Mouse (Mus musculus) heart, adult 2 months (tissue): ENCODE results near the gene Grik1. TPM values are rescaled to one million over a fixed set of nuclear protein-coding genes. Genes with fewer than 3 reads are reported as not detected.

ENCODE experiments used
- DNase-seq, 2 experiments: peaks; one replicate each; pipeline ENCODE4 v3.0.0; 2021
- H3K27ac ChIP-seq: fragments of 200-600 bp; 2 replicates; pipeline ENCODE4 v1.8.1; 2022
- H3K27me3 ChIP-seq: fragments of 200-500 bp; 2 replicates; pipeline ENCODE4 v1.6.1; 2012; ENCODE audit warnings: mild to moderate bottlenecking, low read length, inconsistent platforms, mixed read lengths; ENCODE audit not compliant: control insufficient read depth, insufficient read depth
- H3K36me3 ChIP-seq: fragments of 200-500 bp; 2 replicates; pipeline ENCODE4 v1.6.1; 2012; ENCODE audit warnings: low read length, inconsistent platforms; ENCODE audit not compliant: control insufficient read depth, insufficient read depth
- H3K4me1 ChIP-seq: fragments of 200-500 bp; 2 replicates; pipeline ENCODE4 v1.6.1; 2011; ENCODE audit warnings: low read length; ENCODE audit not compliant: control insufficient read depth, insufficient read depth
- H3K4me3 ChIP-seq: fragments of 200-600 bp; 2 replicates; pipeline ENCODE4 v1.8.1; 2022
- H3K79me2 ChIP-seq: fragments of 200-500 bp; replicated peaks from 2 replicates; pipeline ENCODE4 v1.6.1; 2012; ENCODE audit warnings: mild to moderate bottlenecking, inconsistent platforms, low read length, moderate library complexity, mixed read lengths; ENCODE audit not compliant: control insufficient read depth, insufficient read depth
- H3K9ac ChIP-seq: fragments of 200-500 bp; 2 replicates; pipeline ENCODE4 v1.6.1; 2012; ENCODE audit warnings: low read depth, mild to moderate bottlenecking, control low read depth, inconsistent platforms, low read length, mixed read lengths
- CTCF ChIP-seq: fragments of 200-600 bp; IDR thresholded peaks from 2 replicates; pipeline ENCODE4 v1.8.1; 2022; ENCODE audit warnings: antibody characterized with exemption, mild to moderate bottlenecking, moderate library complexity
- EP300 ChIP-seq: fragments of 200-500 bp; IDR thresholded peaks from 2 replicates; pipeline ENCODE4 v1.6.1; 2011; ENCODE audit warnings: low read depth, low read length, control low read depth; ENCODE audit not compliant: insufficient read depth
- POLR2A ChIP-seq: fragments of 200-500 bp; IDR thresholded peaks from 2 replicates; pipeline ENCODE4 v1.6.1; 2011; ENCODE audit warnings: mild to moderate bottlenecking, low read depth, low read length, control low read depth; ENCODE audit not compliant: insufficient read depth
- WGBS: fragments of 180-500 bp; shearing (Covaris S2); methylation state at CpG from one replicate; pipeline ENCODE4 v1.1.7; 2018; 5-methylcytosine and 5-hydroxymethylcytosine counted together
- intact Hi-C: fragments of 180-260 bp; cut with DNase I; formaldehyde crosslinking; loops from one replicate; pipeline ENCODE4 v1.15.1; 2025
- polyA plus RNA-seq: library from polyadenylated mRNA; depleted of rRNA; stranded (reverse); fragments of >200 nt; gene quantifications from 2 replicates; pipeline ENCODE4 v1.2.3, GENCODE M21; 2012
- total RNA-seq, 2 experiments: library from RNA; stranded (reverse); gene quantifications; 2 replicates each; pipeline ENCODE4 v1.2.3; 2021

Gene Grik1
- total and polyA plus RNA-seq, 3 experiments, result not detected

GRCm38 (mm10) chr16:88221932-88222331 is 68.1 kb downstream of the Grik1 start:
- Histone ChIP-seq H3K79me2 (no peaks in the 10 kb centered on the region), H3K4me1 (no peaks in the 10 kb centered on the region), H3K27me3 (no peaks in the 10 kb centered on the region), H3K4me3 (no peak overlapping the region), H3K9ac (no peak overlapping the region), H3K36me3 (no peaks in the 10 kb centered on the region), H3K27ac (no peak overlapping the region)
- intact Hi-C loops, result no loop called here
- TF ChIP-seq EP300, result no peak
- TF ChIP-seq CTCF, result no peak
- no peak for TF ChIP-seq POLR2A
- 42% methylated on average over 3 of the region's 3 CpGs for WGBS
- no peak for DNase-seq

DNA sequence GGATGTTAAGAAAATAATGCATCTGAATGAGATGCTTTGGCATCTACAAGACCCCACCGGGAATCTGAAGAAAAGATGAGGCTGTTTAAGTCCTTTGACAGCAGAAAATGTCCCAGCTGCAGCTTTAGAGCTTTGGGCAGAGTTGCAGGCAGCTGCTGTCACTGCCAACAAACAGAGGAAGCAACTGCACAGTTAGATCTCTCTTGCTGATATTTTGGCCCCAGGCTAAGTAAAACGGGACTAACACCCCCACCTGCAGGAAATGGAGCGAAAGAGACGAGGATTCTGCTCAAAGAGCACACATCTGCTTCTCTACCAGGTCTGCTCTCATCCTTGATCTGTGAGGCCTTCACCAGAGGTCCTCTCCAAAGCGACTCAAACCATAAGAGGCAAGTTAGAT is 77.5 kb downstream of the Grik1 start:
- Histone ChIP-seq H3K4me3 (no peak overlapping the region), H3K27ac (no peak overlapping the region), H3K9ac (no peak overlapping the region), H3K79me2 (no peaks in the 10 kb centered on the region), H3K36me3 (no peaks in the 10 kb centered on the region), H3K4me1 (no peaks in the 10 kb centered on the region), H3K27me3 (no peaks in the 10 kb centered on the region)
- no peak for DNase-seq
- 41% methylated on average over 5 of the region's 5 CpGs for WGBS
- TF ChIP-seq CTCF (no peak), EP300 (no peak), POLR2A (no peak)
- intact Hi-C loops, result no loop called here

DNA sequence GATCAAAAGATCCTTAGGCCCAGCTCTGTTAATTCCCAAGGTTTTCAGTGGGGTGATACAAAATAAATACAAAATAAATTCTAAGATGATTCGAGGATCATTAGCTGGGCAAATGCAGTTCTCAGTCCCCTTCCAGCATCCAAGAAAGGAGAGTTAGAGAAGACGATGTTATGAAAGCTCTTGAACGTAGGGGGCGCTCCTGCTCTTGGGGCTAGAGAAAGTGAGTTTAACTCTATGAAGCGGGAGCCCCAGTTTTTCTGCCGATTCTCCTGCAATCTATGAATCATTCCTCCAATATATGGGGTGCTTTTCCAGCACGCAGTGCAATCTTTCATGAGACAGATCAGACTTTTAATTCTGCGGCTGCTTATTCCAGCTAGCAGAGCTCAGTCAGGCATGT is 78.2 kb downstream of the Grik1 start:
- Histone ChIP-seq H3K79me2 (no peaks in the 10 kb centered on the region), H3K4me1 (no peaks in the 10 kb centered on the region), H3K27ac (no peak overlapping the region), H3K36me3 (no peaks in the 10 kb centered on the region), H3K4me3 (no peak overlapping the region), H3K9ac (no peak overlapping the region), H3K27me3 (no peaks in the 10 kb centered on the region)
- 58% methylated on average over 8 of the region's 8 CpGs for WGBS
- DNase-seq, result no peak
- intact Hi-C loops, result no loop called here
- TF ChIP-seq POLR2A, result no peak
- TF ChIP-seq EP300, result no peak
- TF ChIP-seq CTCF, result no peak

DNA sequence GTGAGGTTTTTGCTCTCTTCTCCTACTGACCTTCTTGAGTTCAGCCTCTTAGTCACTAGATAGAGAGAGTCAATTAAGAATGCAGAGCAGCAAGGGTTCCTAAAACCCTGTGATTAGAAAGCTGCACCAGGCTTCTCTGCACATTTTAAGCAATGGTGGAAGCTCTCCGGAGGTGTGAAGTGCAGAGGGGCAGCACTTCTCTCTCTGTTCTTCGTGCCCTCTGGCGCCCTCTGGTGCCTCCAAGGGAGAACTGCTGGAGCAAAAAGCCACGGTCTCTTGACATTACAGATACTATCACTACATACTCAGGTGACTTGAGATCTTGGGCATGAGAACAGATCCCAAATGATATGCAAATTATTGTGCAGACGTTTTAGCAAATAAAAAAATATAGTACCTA is 85.7 kb downstream of the Grik1 start:
- no peaks in the 10 kb centered on the region for H3K27me3 ChIP-seq
- H3K4me3 ChIP-seq, result no peak overlapping the region
- no peak overlapping the region for H3K27ac ChIP-seq
- intact Hi-C loops, result loop anchor here (1.0 kb wide), 1 partner anchor 363 kb away; no protein-coding TSS in a partner anchor
- peak; percentile 16 to 41 for DNase-seq
- no peaks in the 10 kb centered on the region for H3K4me1 ChIP-seq
- no peaks in the 10 kb centered on the region for H3K36me3 ChIP-seq
- no peak overlapping the region for H3K9ac ChIP-seq
- H3K79me2 ChIP-seq, result no peaks in the 10 kb centered on the region
- 4% methylated on average over 5 of the region's 5 CpGs for WGBS
- TF ChIP-seq CTCF, result peak; percentile 89
- no peak for TF ChIP-seq EP300

DNA sequence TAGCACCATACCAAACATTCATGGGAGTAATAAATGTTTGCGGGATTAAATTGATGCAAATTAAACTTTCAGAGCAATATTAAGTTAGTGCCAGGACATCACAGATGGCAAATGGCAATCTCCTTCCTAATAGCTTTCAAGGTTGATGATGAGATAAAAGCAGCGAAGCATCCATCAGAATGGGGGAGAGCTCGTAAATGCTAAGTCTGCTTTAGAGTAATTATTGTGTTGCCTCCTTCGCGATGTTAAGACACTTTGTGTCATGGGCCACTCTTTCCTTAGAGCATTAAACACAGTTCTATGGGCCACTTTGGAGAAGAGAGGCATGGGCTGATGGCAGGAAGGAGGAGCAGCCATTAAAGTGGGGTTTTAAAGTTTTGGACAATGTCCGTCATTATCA is 86.1 kb downstream of the Grik1 start:
- Histone ChIP-seq H3K27ac (no peak overlapping the region), H3K27me3 (no peaks in the 10 kb centered on the region), H3K9ac (no peak overlapping the region), H3K4me1 (no peaks in the 10 kb centered on the region), H3K36me3 (no peaks in the 10 kb centered on the region), H3K79me2 (no peaks in the 10 kb centered on the region), H3K4me3 (no peak overlapping the region)
- 86% methylated on average over 6 of the region's 6 CpGs for WGBS
- no peak for DNase-seq
- TF ChIP-seq CTCF, result no peak
- no peak for TF ChIP-seq EP300
- no peak for TF ChIP-seq POLR2A
- intact Hi-C loops, result loop anchor here (1.0 kb wide), 1 partner anchor 363 kb away; no protein-coding TSS in a partner anchor

- Histone ChIP-seq H3K27me3 (no peaks in the 10 kb centered on the region), H3K4me3 (no peak overlapping the region), H3K4me1 (no peaks in the 10 kb centered on the region), H3K27ac (no peak overlapping the region), H3K36me3 (no peaks in the 10 kb centered on the region), H3K9ac (no peak overlapping the region), H3K79me2 (no peaks in the 10 kb centered on the region)
- TF ChIP-seq POLR2A (no peak), EP300 (no peak), CTCF (no peak)
- WGBS, result 82% methylated on average over 6 of the region's 6 CpGs
- no peak for DNase-seq
- intact Hi-C loops, result no loop called here
Observed at GRCm38 (mm10) chr16:88187433-88188037, 102.5 kb downstream of the Grik1 start.

DNA sequence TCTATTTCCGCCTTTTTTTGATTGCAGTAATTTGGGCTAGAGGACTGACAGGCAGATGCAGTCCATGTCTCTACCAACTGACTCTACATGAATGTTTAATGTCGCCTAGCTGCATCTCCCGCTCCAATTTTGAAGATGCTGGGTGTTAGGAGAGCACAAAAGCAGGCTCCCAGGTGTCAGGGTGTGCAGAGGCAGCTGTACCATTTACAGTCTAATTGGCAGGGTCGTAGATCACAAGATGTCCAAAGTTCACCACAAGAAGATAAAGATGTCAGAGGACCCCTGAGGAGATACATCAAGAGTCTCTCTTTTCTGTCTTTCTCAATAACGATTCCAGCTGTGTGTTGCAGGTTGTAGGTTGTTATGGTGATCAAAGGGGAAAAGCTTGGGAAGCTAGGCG is 111.3 kb downstream of the Grik1 start:
- H3K79me2 ChIP-seq, result no peaks in the 10 kb centered on the region
- WGBS, result 66% methylated on average over 6 of the region's 6 CpGs
- no peak overlapping the region for H3K9ac ChIP-seq
- intact Hi-C loops, result no loop called here
- H3K36me3 ChIP-seq, result no peaks in the 10 kb centered on the region
- H3K4me3 ChIP-seq, result no peak overlapping the region
- H3K27me3 ChIP-seq, result no peaks in the 10 kb centered on the region
- no peak for TF ChIP-seq EP300
- TF ChIP-seq POLR2A, result no peak
- no peak for TF ChIP-seq CTCF
- no peak for DNase-seq
- no peak overlapping the region for H3K27ac ChIP-seq
- H3K4me1 ChIP-seq, result no peaks in the 10 kb centered on the region
